Mouse (Mus musculus) large intestine, adult 2 months (tissue): ENCODE measurements around the gene Vwa3b. TPM values are rescaled to one million over a fixed set of nuclear protein-coding genes. Genes with fewer than 3 reads are reported as not detected.

Experiments
- DNase-seq: peaks from one replicate; pipeline ENCODE4 v3.0.0-alpha.2; 2012; ENCODE audit warnings: low read depth, low spot score
- WGBS: fragments of 180-500 bp; shearing (Covaris S2); methylation state at CpG from one replicate; pipeline ENCODE4 v1.1.7; 2018; 5-methylcytosine and 5-hydroxymethylcytosine counted together
- polyA plus RNA-seq: library from polyadenylated mRNA; depleted of rRNA; stranded (reverse); fragments of >200 nt; gene quantifications from 2 replicates; pipeline ENCODE4 v1.2.3, GENCODE M21; 2012

Gene Vwa3b
- polyA plus RNA-seq, 1 experiment, result 0.61 TPM

- no peak for DNase-seq
- WGBS, result 72% methylated on average over 4 of the region's 4 CpGs
Observed at GRCm38 (mm10) chr1:37053691-37054090, 27.3 kb downstream of the Vwa3b start.

GRCm38 (mm10) chr1:37056831-37057561 is 30.6 kb downstream of the Vwa3b start:
- 65% methylated on average over 6 of the region's 6 CpGs for WGBS
- DNase-seq, result no peak

- WGBS, result 72% methylated on average over 5 of the region's 5 CpGs
Observed at GRCm38 (mm10) chr1:37060856-37061255, 34.5 kb downstream of the Vwa3b start.

GRCm38 (mm10) chr1:37063053-37063452 is 36.7 kb downstream of the Vwa3b start:
- WGBS, result 94% methylated on average over 5 of the region's 5 CpGs
- DNase-seq, result no peak

More at GRCm38 (mm10) chr1:37060856-37061255, 34.5 kb downstream of the Vwa3b start:
- no peak for DNase-seq

DNA sequence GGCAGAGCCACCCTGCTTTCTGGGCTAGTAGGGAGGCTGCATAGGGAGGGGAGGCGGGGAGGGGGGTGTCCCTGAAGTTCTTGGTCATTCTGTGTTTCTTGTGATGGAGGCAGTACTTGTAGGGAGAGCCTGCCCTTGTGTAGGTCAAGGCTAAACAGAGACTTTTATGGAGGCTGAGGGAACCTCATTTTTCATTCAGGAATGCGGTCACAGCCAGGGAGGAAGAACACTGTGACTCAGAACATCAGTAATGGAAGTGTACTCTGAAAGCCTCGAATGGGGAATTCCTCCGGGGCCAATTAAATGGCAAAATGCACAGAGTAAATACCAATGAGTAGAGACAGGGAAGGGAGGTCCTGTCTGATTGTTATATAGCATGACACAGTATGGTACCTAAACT is 37.4 kb downstream of the Vwa3b start:
- WGBS, result 54% methylated on average over 4 of the region's 4 CpGs
- DNase-seq, result no peak

GRCm38 (mm10) chr1:37065658-37066412 is 39.4 kb downstream of the Vwa3b start:
- no peak for DNase-seq
- WGBS, result 92% methylated on average over 11 of the region's 11 CpGs

DNA sequence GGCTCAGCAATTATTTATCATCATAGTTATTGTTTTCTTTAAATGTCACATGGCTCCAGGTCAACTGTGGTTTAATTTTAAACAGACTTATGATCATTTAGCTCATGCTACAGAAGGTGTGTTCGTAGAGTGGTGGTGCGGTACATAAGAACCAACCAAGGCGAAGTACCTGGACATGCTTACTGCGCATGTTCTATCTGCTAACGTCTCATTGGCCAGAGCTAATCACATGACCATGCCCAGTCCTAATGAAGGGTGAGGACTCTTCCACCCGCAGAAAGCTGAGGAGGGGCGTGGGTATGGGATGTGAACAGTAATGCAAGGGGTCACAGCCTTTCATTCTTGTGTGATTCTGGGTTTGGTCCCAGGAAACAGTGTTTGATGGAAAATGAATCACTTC is 49.4 kb downstream of the Vwa3b start:
- no peak for DNase-seq
- WGBS, result 94% methylated on average over 7 of the region's 7 CpGs

DNA sequence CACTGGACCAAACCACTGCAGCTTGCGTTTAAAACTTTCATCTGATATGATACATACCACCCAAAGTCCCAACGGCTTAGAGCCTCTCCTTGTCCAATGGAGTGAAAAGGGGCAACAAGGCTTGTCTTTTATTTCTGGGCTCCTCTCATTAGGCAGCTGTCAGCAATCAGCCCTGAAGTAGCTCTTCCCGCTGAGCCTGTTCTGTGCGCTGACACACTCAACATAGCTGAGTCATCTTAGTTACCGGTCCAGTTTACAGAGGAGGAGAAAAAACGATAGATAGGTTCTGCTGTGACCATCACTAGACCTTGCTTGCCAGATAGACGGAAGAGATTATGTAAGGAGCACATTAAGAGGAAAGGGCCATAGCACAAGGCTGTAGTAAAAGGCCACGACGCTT is 50.9 kb downstream of the Vwa3b start:
- WGBS, result 65% methylated on average over 9 of the region's 9 CpGs
- DNase-seq, result no peak

DNA sequence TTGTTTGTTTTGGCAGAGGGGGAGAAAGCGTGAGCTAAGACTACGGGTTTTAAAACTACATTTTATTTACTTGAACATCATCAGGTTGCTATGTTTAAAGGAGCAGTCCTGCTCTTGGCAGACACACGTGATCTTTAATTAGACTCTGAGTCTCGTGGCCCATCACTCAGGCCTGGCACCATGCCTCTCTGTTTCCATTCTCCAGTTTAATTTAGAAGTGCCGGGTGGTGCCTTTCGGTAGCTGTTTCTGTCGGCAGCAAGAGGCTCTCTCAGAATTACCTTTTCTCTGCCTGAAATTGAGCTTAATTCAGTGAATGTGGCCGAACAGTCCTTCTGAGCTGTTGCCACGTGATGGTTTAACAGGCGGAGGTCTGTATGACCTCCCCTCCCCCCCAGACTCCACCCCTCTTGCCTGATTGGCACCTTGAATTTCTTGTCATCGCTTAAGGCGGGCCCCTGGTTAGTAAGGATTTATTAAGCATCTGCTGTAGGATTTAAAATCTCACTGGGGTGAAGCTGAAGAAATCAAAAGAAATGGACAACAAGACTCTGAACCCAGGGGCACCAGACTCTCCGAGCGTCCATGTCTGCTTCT is 51.7 kb downstream of the Vwa3b start:
- WGBS, result 61% methylated on average over 14 of the region's 14 CpGs
- no peak for DNase-seq

- 67% methylated on average over 4 of the region's 4 CpGs for WGBS
- DNase-seq, result no peak
Observed at GRCm38 (mm10) chr1:37080442-37080841, 54.0 kb downstream of the Vwa3b start.

GRCm38 (mm10) chr1:37081376-37082214 is 55.2 kb downstream of the Vwa3b start:
- WGBS, result 21% methylated on average over 12 of the region's 12 CpGs
- peak; percentile 11 for DNase-seq

DNA sequence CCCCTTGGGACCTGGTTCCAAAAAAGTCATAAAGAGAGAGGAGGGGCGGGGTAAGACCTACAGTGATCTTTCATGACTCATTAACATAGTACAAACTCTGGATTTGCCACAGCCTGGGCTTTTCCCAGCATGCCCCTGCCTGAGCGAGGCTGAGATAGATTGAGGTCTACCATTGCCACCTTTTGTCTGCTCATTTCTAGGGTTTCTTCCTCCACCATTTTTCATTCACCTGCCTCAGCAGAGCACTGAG is 55.7 kb downstream of the Vwa3b start:
- DNase-seq, result no peak
- 31% methylated on average over 2 of the region's 2 CpGs for WGBS

DNA sequence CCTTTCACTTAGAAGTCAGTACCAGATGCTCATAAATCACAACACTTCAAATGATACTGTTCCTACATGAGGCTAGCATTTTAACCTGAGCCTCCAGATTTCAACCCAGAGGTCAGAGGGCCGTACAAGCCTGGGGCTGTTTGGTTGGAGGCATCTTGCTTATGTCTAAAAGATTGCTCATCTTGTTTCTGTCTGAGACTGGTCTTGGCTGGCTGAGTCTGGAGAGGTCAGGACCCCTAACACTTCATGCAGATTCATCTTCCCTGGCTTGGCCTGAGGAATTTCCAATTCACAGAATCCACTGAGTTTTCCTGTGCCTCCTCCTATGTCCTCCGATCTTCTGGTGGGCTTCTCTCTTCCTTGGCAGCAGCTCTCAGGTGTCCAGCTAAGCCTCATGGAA is 57.7 kb downstream of the Vwa3b start:
- no peak for DNase-seq
- 69% methylated on average over 2 of the region's 2 CpGs for WGBS

DNA sequence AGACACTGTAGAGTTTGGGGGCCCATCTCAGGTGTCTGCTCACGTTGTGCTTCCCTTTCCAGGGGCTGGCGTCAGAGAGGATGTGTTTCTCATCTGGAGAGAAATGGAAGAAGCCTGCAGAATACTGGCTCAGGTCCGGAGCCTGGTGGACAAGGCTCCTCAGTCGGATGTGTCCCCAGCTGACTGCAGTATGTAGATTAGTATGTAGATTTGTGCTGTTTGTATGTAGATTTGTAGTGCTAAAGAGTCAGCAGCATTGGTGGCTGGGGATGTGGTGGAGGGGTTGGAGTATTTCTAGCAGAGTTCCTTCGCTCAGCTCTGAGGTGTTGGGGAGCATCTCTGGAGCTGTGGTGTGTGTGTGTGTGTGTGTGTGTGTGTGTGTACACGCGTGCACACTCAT is 58.8 kb downstream of the Vwa3b start:
- no peak for DNase-seq

GRCm38 (mm10) chr1:37089191-37089590 is 62.8 kb downstream of the Vwa3b start:
- no peak for DNase-seq
- 72% methylated on average over 5 of the region's 5 CpGs for whole genome bisulfite sequencing

More for the DNA sequence above, 58.8 kb downstream of the Vwa3b start:
- WGBS, result 76% methylated on average over 7 of the region's 7 CpGs

GRCm38 (mm10) chr1:37097382-37098093 is 71.1 kb downstream of the Vwa3b start:
- no peak for DNase-seq
- WGBS, result 79% methylated on average over 17 of the region's 17 CpGs

GRCm38 (mm10) chr1:37098094-37098555 is 71.7 kb downstream of the Vwa3b start:
- DNase-seq, result no peak
- WGBS, result 95% methylated on average over 4 of the region's 4 CpGs

DNA sequence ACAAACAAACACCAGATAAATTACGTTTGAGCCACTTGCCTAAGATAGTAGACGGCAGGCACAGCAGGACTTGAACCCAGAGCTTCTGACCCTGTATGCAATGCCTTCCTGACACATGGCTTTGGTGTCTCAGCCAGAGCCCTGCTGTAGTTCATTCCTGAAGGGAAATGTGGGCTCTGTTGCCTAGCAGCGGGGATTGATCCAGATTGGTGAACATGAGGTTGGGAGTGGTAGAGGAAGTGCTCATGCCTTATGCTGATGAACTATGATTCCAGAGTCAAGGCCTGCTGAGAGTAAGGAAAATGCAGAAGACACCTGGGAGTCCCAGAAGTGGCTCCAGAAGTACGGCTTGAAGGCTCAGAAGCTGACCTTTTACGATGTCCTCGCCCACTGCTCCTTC is 74.0 kb downstream of the Vwa3b start:
- WGBS, result 86% methylated on average over 6 of the region's 6 CpGs
- DNase-seq, result no peak

- DNase-seq, result no peak
- 92% methylated on average over 8 of the region's 8 CpGs for WGBS
Observed at GRCm38 (mm10) chr1:37101016-37101415, 74.6 kb downstream of the Vwa3b start.
